Mouse (Mus musculus) olfactory bulb, adult 2 months (tissue): ENCODE data around the gene Rasgef1c.

Experiments
- CTCF ChIP-seq: fragments of 200-500 bp; IDR thresholded peaks from 2 replicates; pipeline ENCODE4 v1.5.1; 2012; ENCODE audit warnings: low read depth, mild to moderate bottlenecking, low read length, moderate library complexity; ENCODE audit not compliant: insufficient read depth
- POLR2A ChIP-seq: fragments of 200-500 bp; IDR thresholded peaks from 2 replicates; pipeline ENCODE4 v1.6.1; 2012; ENCODE audit warnings: mild to moderate bottlenecking, low read depth, low read length, moderate library complexity; ENCODE audit not compliant: insufficient read depth

GRCm38 (mm10) chr11:49936458-49936857 lies 34.8 kb downstream of the Rasgef1c start:
- TF ChIP-seq CTCF, result no peak
- TF ChIP-seq POLR2A, result no peak
